Mouse (Mus musculus) ES-E14 (cell line): Measurements from ENCODE around the gene Cd3g.

Experiments
- CHD2 ChIP-seq: IDR thresholded peaks from 2 replicates; pipeline ENCODE4 v1.6.1; 2014; ENCODE audit warnings: mild to moderate bottlenecking, low read depth, low read length, inconsistent platforms
- MAFK ChIP-seq: IDR thresholded peaks from 2 replicates; pipeline ENCODE4 v1.6.1; 2014; ENCODE audit warnings: mild to moderate bottlenecking, low read depth, low read length, inconsistent platforms; ENCODE audit not compliant: insufficient read depth
- ZC3H11A ChIP-seq: IDR thresholded peaks from 2 replicates; pipeline ENCODE4 v1.6.1; 2012; ENCODE audit warnings: low read depth, mild to moderate bottlenecking, inconsistent platforms, low read length, borderline replicate concordance
- ZNF384 ChIP-seq: IDR thresholded peaks from 2 replicates; pipeline ENCODE4 v1.6.1; 2012; ENCODE audit warnings: low read depth, low read length, inconsistent platforms

DNA sequence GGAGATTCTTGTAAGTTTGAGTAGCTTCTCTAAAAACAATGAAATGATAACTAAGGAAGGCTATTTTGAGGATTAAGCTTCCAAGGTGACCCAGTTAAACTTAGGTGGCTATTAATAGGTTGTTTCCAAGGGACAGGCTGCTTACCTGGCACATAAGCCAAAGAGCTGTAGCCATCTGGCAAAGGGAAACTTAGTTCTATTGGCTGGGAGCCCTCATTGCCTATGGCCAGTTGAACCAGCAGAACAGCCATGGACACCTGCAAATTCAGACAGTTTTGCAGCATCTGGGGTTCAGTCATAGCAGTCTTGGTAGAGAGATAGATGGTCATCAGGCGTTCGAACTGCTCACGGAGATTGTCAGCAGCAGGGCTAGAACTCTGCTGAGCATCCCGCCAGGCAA, 37.8 kb downstream of the Cd3g start:
- no peak for TF ChIP-seq ZNF384
- no peak for TF ChIP-seq MAFK
- TF ChIP-seq CHD2, result no peak
- no peak for TF ChIP-seq ZC3H11A
